Mouse (Mus musculus): Measurements from ENCODE around the gene C1galt1c1. TPM values are rescaled to one million over a fixed set of nuclear protein-coding genes. Genes with fewer than 3 reads are reported as not detected.

Gene C1galt1c1
- total RNA-seq, 2 experiments from 2014 or later = 8.6 to 10.1 TPM

Other genes with a start within 250 kb of the C1galt1c1 start
- 100 to 1,000 TPM; 144 TPM for gene Lamp2, start 178.6 kb downstream of the C1galt1c1 start, total RNA-seq (2021)
- 10 to 100 TPM; 19.3 to 19.5 TPM for gene Cul4b, start 58.9 kb downstream of the C1galt1c1 start, total RNA-seq (2021)
- gene Mcts1, start 34.5 kb downstream of the C1galt1c1 start, total RNA-seq (2021) = 10 to 100 TPM; 38.9 to 40.9 TPM
- under 1 TPM in 1 of 2 experiments, not detected in 1; 0.20 TPM for gene 6030498E09Rik, start 137.6 kb upstream of the C1galt1c1 start, total RNA-seq (2021)